Mouse (Mus musculus) MEL (cell line): Measurements from ENCODE around the gene Carnmt1.

ENCODE experiments used
- EP300 ChIP-seq, 2 experiments: IDR thresholded peaks; 2 replicates each; pipeline ENCODE4 v1.6.1; 2011; ENCODE audit warnings: improper control_type of control experiment in 2 of 2, low read length in 2 of 2, low read depth in 1 of 2, mild to moderate bottlenecking in 1 of 2
- ZC3H11A ChIP-seq: IDR thresholded peaks from 2 replicates; pipeline ENCODE4 v1.6.1; 2012; ENCODE audit warnings: low read depth, mild to moderate bottlenecking, inconsistent platforms, low read length, improper control_type of control experiment

GRCm38 (mm10) chr19:18652592-18652991, 18.0 kb upstream of the Carnmt1 start:
- TF ChIP-seq EP300 (IDR thresholded peaks at IDR 0.05; ENCODE audit: low read depth in 1 of 2, low read length in 2 of 2) (peak; percentile 13 to 33; a peak in 1 of 4 replicates), ZC3H11A (no peak)
